Mouse (Mus musculus): ENCODE data around the gene Gm9803. TPM values are rescaled to one million over a fixed set of nuclear protein-coding genes. Genes with fewer than 3 reads are reported as not detected.

Gm9803 gene
- polyA plus RNA-seq, 1 experiment = 6.4 TPM

- Histone ChIP-seq H3K36me3 (ENCODE audit: control insufficient read depth, insufficient read depth) (no peaks in the 10 kb centered on the region), H3K79me3 (ENCODE audit: low read depth) (peaks cover 61% of the 10 kb centered on the region), H3K79me2 (ENCODE audit: control insufficient read depth, insufficient read depth) (peaks cover 99% of the 10 kb centered on the region), H3K27me3 (ENCODE audit: control insufficient read depth, insufficient read depth, insufficient read length) (no peaks in the 10 kb centered on the region), H3K4me3 (ENCODE audit: insufficient read depth, poor library complexity, severe bottlenecking) (no peak overlapping the region), H3ac (ENCODE audit: control insufficient read depth, insufficient read length, low read depth) (no peak overlapping the region)
- no peak for TF ChIP-seq FOSL1 (IDR thresholded peaks at IDR 0.05; ENCODE audit: insufficient read depth, low read length, poor library complexity, severe bottlenecking)
- TF ChIP-seq USF1 (IDR thresholded peaks at IDR 0.05; ENCODE audit: low read depth) = no peak
- no peak for TF ChIP-seq MYOD1 (IDR thresholded peaks at IDR 0.05; ENCODE audit: control insufficient read depth, insufficient read length, low read depth)
- TF ChIP-seq CTCF (IDR thresholded peaks at IDR 0.05; ENCODE audit: control insufficient read depth, insufficient read depth, insufficient read length) = no peak
- no peak for TF ChIP-seq MYOG (IDR thresholded peaks at IDR 0.05; ENCODE audit: control insufficient read depth, extremely low read depth, insufficient read length)
- TF ChIP-seq CEBPB (IDR thresholded peaks at IDR 0.05; ENCODE audit: low read depth) = no peak
- TF ChIP-seq MAX (IDR thresholded peaks at IDR 0.05) = no peak
Measured at GRCm38 (mm10) chr10:43485751-43486268, 38.1 kb upstream of the Gm9803 start.

GRCm38 (mm10) chr10:43487441-43488010 lies 36.4 kb upstream of the Gm9803 start:
- H3K4me3 ChIP-seq (ENCODE audit: insufficient read depth, poor library complexity, severe bottlenecking) = no peak overlapping the region
- H3K36me3 ChIP-seq (ENCODE audit: control insufficient read depth, insufficient read depth) = no peaks in the 10 kb centered on the region
- no peak for TF ChIP-seq MYOG (IDR thresholded peaks at IDR 0.05; ENCODE audit: control insufficient read depth, extremely low read depth, insufficient read length)
- no peak for TF ChIP-seq CEBPB (IDR thresholded peaks at IDR 0.05; ENCODE audit: low read depth)
- TF ChIP-seq FOSL1 (IDR thresholded peaks at IDR 0.05; ENCODE audit: insufficient read depth, low read length, poor library complexity, severe bottlenecking) = no peak
- no peak for TF ChIP-seq MAX (IDR thresholded peaks at IDR 0.05)
- TF ChIP-seq CTCF (IDR thresholded peaks at IDR 0.05; ENCODE audit: control insufficient read depth, insufficient read depth, insufficient read length) = no peak
- TF ChIP-seq USF1 (IDR thresholded peaks at IDR 0.05; ENCODE audit: low read depth) = no peak
- H3K79me3 ChIP-seq (ENCODE audit: low read depth) = peaks cover 52% of the 10 kb centered on the region
- H3K27me3 ChIP-seq (ENCODE audit: control insufficient read depth, insufficient read depth, insufficient read length) = no peaks in the 10 kb centered on the region
- peaks cover 96% of the 10 kb centered on the region for H3K79me2 ChIP-seq (ENCODE audit: control insufficient read depth, insufficient read depth)
- no peak overlapping the region for H3ac ChIP-seq (ENCODE audit: control insufficient read depth, insufficient read length, low read depth)

- peaks cover 96% of the 10 kb centered on the region for H3K79me2 ChIP-seq (ENCODE audit: control insufficient read depth, insufficient read depth)
- H3K36me3 ChIP-seq (ENCODE audit: control insufficient read depth, insufficient read depth) = no peaks in the 10 kb centered on the region
- no peaks in the 10 kb centered on the region for H3K27me3 ChIP-seq (ENCODE audit: control insufficient read depth, insufficient read depth, insufficient read length)
- H3ac ChIP-seq (ENCODE audit: control insufficient read depth, insufficient read length, low read depth) = no peak overlapping the region
- peaks cover 46% of the 10 kb centered on the region for H3K79me3 ChIP-seq (ENCODE audit: low read depth)
- TF ChIP-seq USF1 (IDR thresholded peaks at IDR 0.05; ENCODE audit: low read depth) = no peak
- TF ChIP-seq CTCF (IDR thresholded peaks at IDR 0.05; ENCODE audit: control insufficient read depth, insufficient read depth, insufficient read length) = no peak
- TF ChIP-seq MAX (IDR thresholded peaks at IDR 0.05) = no peak
- no peak for TF ChIP-seq MYOD1 (IDR thresholded peaks at IDR 0.05; ENCODE audit: control insufficient read depth, insufficient read length, low read depth)
- TF ChIP-seq MYOG (IDR thresholded peaks at IDR 0.05; ENCODE audit: control insufficient read depth, extremely low read depth, insufficient read length) = no peak
- TF ChIP-seq CEBPB (IDR thresholded peaks at IDR 0.05; ENCODE audit: low read depth) = no peak
- TF ChIP-seq FOSL1 (IDR thresholded peaks at IDR 0.05; ENCODE audit: insufficient read depth, low read length, poor library complexity, severe bottlenecking) = no peak
- H3K4me3 ChIP-seq (ENCODE audit: insufficient read depth, poor library complexity, severe bottlenecking) = no peak overlapping the region
Measured at GRCm38 (mm10) chr10:43488258-43488657, 35.6 kb upstream of the Gm9803 start.

GRCm38 (mm10) chr10:43489139-43489538 lies 34.7 kb upstream of the Gm9803 start:
- H3K36me3 ChIP-seq (ENCODE audit: control insufficient read depth, insufficient read depth) = peaks cover 4% of the 10 kb centered on the region
- H3K79me2 ChIP-seq (ENCODE audit: control insufficient read depth, insufficient read depth) = peaks cover 89% of the 10 kb centered on the region
- TF ChIP-seq MAX (IDR thresholded peaks at IDR 0.05) = no peak
- no peak for TF ChIP-seq MYOD1 (IDR thresholded peaks at IDR 0.05; ENCODE audit: control insufficient read depth, insufficient read length, low read depth)
- no peak for TF ChIP-seq FOSL1 (IDR thresholded peaks at IDR 0.05; ENCODE audit: insufficient read depth, low read length, poor library complexity, severe bottlenecking)
- TF ChIP-seq CEBPB (IDR thresholded peaks at IDR 0.05; ENCODE audit: low read depth) = no peak
- H3K27me3 ChIP-seq (ENCODE audit: control insufficient read depth, insufficient read depth, insufficient read length) = no peaks in the 10 kb centered on the region
- H3K79me3 ChIP-seq (ENCODE audit: low read depth) = peaks cover 38% of the 10 kb centered on the region
- no peak overlapping the region for H3K4me3 ChIP-seq (ENCODE audit: insufficient read depth, poor library complexity, severe bottlenecking)
- no peak overlapping the region for H3ac ChIP-seq (ENCODE audit: control insufficient read depth, insufficient read length, low read depth)

- TF ChIP-seq USF1 (IDR thresholded peaks at IDR 0.05; ENCODE audit: low read depth) (no peak), CEBPB (IDR thresholded peaks at IDR 0.05; ENCODE audit: low read depth) (no peak), FOSL1 (IDR thresholded peaks at IDR 0.05; ENCODE audit: insufficient read depth, low read length, poor library complexity, severe bottlenecking) (no peak), MYOD1 (IDR thresholded peaks at IDR 0.05; ENCODE audit: control insufficient read depth, insufficient read length, low read depth) (no peak)
- H3K79me3 ChIP-seq (ENCODE audit: low read depth) = peaks cover 34% of the 10 kb centered on the region
- H3K27me3 ChIP-seq (ENCODE audit: control insufficient read depth, insufficient read depth, insufficient read length) = no peaks in the 10 kb centered on the region
- no peak overlapping the region for H3K4me3 ChIP-seq (ENCODE audit: insufficient read depth, poor library complexity, severe bottlenecking)
- no peak overlapping the region for H3ac ChIP-seq (ENCODE audit: control insufficient read depth, insufficient read length, low read depth)
- peaks cover 8% of the 10 kb centered on the region for H3K36me3 ChIP-seq (ENCODE audit: control insufficient read depth, insufficient read depth)
- H3K79me2 ChIP-seq (ENCODE audit: control insufficient read depth, insufficient read depth) = peaks cover 85% of the 10 kb centered on the region
Measured at GRCm38 (mm10) chr10:43489550-43489949, 34.3 kb upstream of the Gm9803 start.

- Histone ChIP-seq H3K79me3 (ENCODE audit: low read depth) (peaks cover 31% of the 10 kb centered on the region), H3K36me3 (ENCODE audit: control insufficient read depth, insufficient read depth) (peaks cover 12% of the 10 kb centered on the region), H3ac (ENCODE audit: control insufficient read depth, insufficient read length, low read depth) (no peak overlapping the region), H3K27me3 (ENCODE audit: control insufficient read depth, insufficient read depth, insufficient read length) (no peaks in the 10 kb centered on the region), H3K4me3 (ENCODE audit: insufficient read depth, poor library complexity, severe bottlenecking) (no peak overlapping the region), H3K79me2 (ENCODE audit: control insufficient read depth, insufficient read depth) (peaks cover 80% of the 10 kb centered on the region)
- no peak for TF ChIP-seq CTCF (IDR thresholded peaks at IDR 0.05; ENCODE audit: control insufficient read depth, insufficient read depth, insufficient read length)
- no peak for TF ChIP-seq MYOG (IDR thresholded peaks at IDR 0.05; ENCODE audit: control insufficient read depth, extremely low read depth, insufficient read length)
- TF ChIP-seq CEBPB (IDR thresholded peaks at IDR 0.05; ENCODE audit: low read depth) = no peak
- TF ChIP-seq MAX (IDR thresholded peaks at IDR 0.05) = no peak
- no peak for TF ChIP-seq USF1 (IDR thresholded peaks at IDR 0.05; ENCODE audit: low read depth)
- TF ChIP-seq FOSL1 (IDR thresholded peaks at IDR 0.05; ENCODE audit: insufficient read depth, low read length, poor library complexity, severe bottlenecking) = no peak
- no peak for TF ChIP-seq MYOD1 (IDR thresholded peaks at IDR 0.05; ENCODE audit: control insufficient read depth, insufficient read length, low read depth)
Measured at GRCm38 (mm10) chr10:43490034-43490433, 33.9 kb upstream of the Gm9803 start.
